Mouse (Mus musculus) small intestine, adult 2 months (tissue): Measurements from ENCODE around the gene Tnik. TPM values are rescaled to one million over a fixed set of nuclear protein-coding genes. Genes with fewer than 3 reads are reported as not detected.
A peak's percentile ranks its signal among the peaks of the same experiment; 100 is the strongest.

ENCODE experiments used
- H3K27ac ChIP-seq: fragments of 200-500 bp; 2 replicates; pipeline ENCODE4 v1.5.1; 2012; ENCODE audit warnings: low read depth, low read length, control low read depth, inconsistent platforms; ENCODE audit not compliant: insufficient read depth
- H3K27me3 ChIP-seq: fragments of 200-500 bp; 2 replicates; pipeline ENCODE4 v1.6.1; 2012; ENCODE audit warnings: mild to moderate bottlenecking, moderate library complexity, low read length, inconsistent platforms; ENCODE audit not compliant: control insufficient read depth, insufficient read depth
- H3K36me3 ChIP-seq: fragments of 200-500 bp; 2 replicates; pipeline ENCODE4 v1.6.1; 2012; ENCODE audit warnings: mild to moderate bottlenecking, low read length, control low read depth, inconsistent platforms; ENCODE audit not compliant: control insufficient read depth, insufficient read depth
- H3K4me1 ChIP-seq: fragments of 200-500 bp; 2 replicates; pipeline ENCODE4 v1.6.1; 2012; ENCODE audit warnings: low read length, inconsistent platforms, mixed read lengths; ENCODE audit not compliant: control insufficient read depth, insufficient read depth, insufficient read length
- H3K4me3 ChIP-seq: fragments of 200-500 bp; 2 replicates; pipeline ENCODE4 v1.5.1; 2012; ENCODE audit warnings: low read depth, mild to moderate bottlenecking, control low read depth, inconsistent platforms, low read length, moderate library complexity
- CTCF ChIP-seq: fragments of 200-500 bp; IDR thresholded peaks from 2 replicates; pipeline ENCODE4 v1.5.1; 2012; ENCODE audit warnings: low read depth, mild to moderate bottlenecking, control low read depth, inconsistent platforms, low read length, moderate library complexity, mixed read lengths; ENCODE audit not compliant: insufficient replicate concordance, insufficient read length; ENCODE audit errors: extremely low read depth
- POLR2A ChIP-seq: fragments of 200-500 bp; IDR thresholded peaks from 2 replicates; pipeline ENCODE4 v1.6.1; 2012; ENCODE audit warnings: low read depth, mild to moderate bottlenecking, control low read depth, inconsistent platforms, low read length, moderate library complexity
- WGBS: fragments of 180-500 bp; shearing (Covaris S2); methylation state at CpG from one replicate; pipeline ENCODE4 v1.1.7; 2018; 5-methylcytosine and 5-hydroxymethylcytosine counted together
- polyA plus RNA-seq: library from polyadenylated mRNA; depleted of rRNA; stranded (reverse); fragments of >200 nt; gene quantifications from 2 replicates; pipeline ENCODE4 v1.2.3, GENCODE M21; 2012

Gene Tnik
- polyA plus RNA-seq, 1 experiment: 10.8 TPM

- no peak for TF ChIP-seq POLR2A
- TF ChIP-seq CTCF: no peak
- Histone ChIP-seq H3K4me3 (no peak overlapping the region), H3K36me3 (peaks cover 38% of the 10 kb centered on the region), H3K27ac (peak overlapping the region; percentile 88), H3K27me3 (no peaks in the 10 kb centered on the region), H3K4me1 (peaks cover 10% of the 10 kb centered on the region)
- WGBS: 41% methylated on average over 4 of the region's 4 CpGs
These were observed 443.7 kb downstream of the Tnik start for GRCm38 (mm10) chr3:28706736-28707135.

DNA sequence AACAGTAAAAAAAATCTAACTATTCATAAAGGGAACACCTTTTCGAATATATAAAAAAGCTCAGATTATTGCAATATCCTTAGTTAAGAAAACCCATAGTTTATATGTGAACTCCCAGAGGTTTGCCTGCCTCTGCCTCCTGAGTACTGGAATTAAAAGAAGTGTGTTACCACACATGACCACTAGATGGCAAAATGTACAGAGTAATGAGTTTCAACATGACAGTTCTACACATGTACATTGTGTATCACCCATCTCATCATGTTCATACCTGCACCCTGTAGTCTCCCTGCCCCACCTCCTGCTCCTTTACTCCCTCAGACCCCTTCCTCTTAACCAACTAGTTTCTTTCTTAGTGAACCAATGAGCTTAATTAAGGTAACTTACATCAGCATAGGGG is 446.7 kb downstream of the Tnik start:
- H3K27ac ChIP-seq: no peak overlapping the region
- no peak overlapping the region for H3K4me3 ChIP-seq
- WGBS: 67% methylated on average over 1 of the region's 1 CpGs
- H3K4me1 ChIP-seq: peaks cover 7% of the 10 kb centered on the region; the same call in 1 of the 2 replicates
- TF ChIP-seq POLR2A: no peak
- TF ChIP-seq CTCF: peak; percentile 3; the same call in 1 of the 2 replicates
- H3K27me3 ChIP-seq: no peaks in the 10 kb centered on the region
- H3K36me3 ChIP-seq: peaks cover 46% of the 10 kb centered on the region

- peak overlapping the region; percentile 29 for H3K27ac ChIP-seq
- H3K4me3 ChIP-seq: no peak overlapping the region
- WGBS: 74% methylated on average over 7 of the region's 7 CpGs
- TF ChIP-seq CTCF (no peak), POLR2A (no peak)
- H3K4me1 ChIP-seq: peaks cover 6% of the 10 kb centered on the region; the same call in 1 of the 2 replicates
- H3K36me3 ChIP-seq: peaks cover 44% of the 10 kb centered on the region
- no peaks in the 10 kb centered on the region for H3K27me3 ChIP-seq
These were observed 451.1 kb downstream of the Tnik start for GRCm38 (mm10) chr3:28713913-28714698.

DNA sequence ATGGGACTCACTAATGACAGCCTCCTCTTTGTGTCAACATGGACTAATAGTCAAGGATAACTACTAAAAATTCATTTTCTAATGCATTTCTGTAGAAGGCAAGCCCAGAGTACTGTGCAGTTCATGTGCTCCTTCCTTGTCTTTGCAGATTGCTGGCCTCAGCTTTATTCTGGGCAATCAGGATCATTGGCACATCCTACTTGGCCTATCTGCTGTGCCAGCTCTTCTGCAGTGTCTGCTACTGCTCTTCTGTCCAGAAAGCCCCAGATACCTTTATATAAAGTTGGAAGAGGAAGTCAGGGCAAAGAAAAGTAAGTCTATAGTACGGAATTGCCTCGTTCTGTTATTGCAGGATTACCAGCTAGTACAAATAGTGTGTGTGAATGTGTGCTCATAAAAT is 455.5 kb downstream of the Tnik start:
- 77% methylated on average over 2 of the region's 2 CpGs for WGBS
- H3K36me3 ChIP-seq: peaks cover 34% of the 10 kb centered on the region
- no peak overlapping the region for H3K4me3 ChIP-seq
- peaks cover 6% of the 10 kb centered on the region; the same call in 1 of the 2 replicates for H3K4me1 ChIP-seq
- 0 out of 2 replicates have a peak overlapping the region, but pooled peaks have one; percentile 2 for H3K27ac ChIP-seq
- no peaks in the 10 kb centered on the region for H3K27me3 ChIP-seq
- TF ChIP-seq POLR2A (no peak), CTCF (no peak)

DNA sequence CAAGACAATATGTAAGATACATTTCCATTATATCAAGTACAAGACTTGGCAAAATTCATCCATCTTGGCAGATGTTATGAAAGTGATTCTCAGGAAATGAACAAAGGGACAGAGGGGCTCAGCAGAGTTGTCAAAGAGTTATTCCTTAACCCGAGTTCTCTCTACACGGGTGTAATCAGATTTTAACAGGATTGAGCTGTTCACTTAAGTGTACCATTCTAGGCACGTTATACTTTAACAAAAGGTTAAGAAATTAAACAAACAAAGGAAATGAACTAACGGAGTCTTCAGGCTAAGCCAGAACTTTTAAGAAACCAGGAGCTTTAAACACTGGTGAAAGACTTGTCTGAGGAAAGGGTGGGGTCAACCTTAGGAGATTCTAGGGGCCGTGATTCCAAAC is 458.2 kb downstream of the Tnik start:
- TF ChIP-seq CTCF: no peak
- 39% methylated on average over 5 of the region's 5 CpGs for WGBS
- Histone ChIP-seq H3K4me1 (peaks cover 8% of the 10 kb centered on the region; the same call in 1 of the 2 replicates), H3K27ac (peak overlapping the region; percentile 92), H3K27me3 (no peaks in the 10 kb centered on the region), H3K4me3 (no peak overlapping the region), H3K36me3 (peaks cover 32% of the 10 kb centered on the region)

DNA sequence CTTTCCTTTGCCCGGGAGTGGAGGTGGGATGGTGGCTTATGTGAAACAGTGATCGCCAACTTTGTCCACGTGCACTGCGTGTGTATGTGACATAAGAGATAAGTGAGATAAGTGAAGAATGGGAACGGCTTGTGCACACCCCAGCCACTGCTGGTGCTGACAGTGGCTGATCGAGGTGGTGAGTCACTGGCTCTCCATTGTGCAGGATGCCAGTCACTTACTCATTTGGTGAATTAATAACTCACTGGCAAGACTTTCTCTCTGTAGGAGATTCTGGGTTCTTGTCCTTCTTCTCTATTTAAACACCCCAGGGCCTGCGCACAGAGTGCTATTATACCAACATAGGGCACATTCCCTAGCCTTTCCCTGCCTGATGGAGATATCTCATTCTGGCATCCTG is 458.8 kb downstream of the Tnik start:
- 26% methylated on average over 7 of the region's 7 CpGs for WGBS
- Histone ChIP-seq H3K27ac (peak overlapping the region; percentile 92), H3K36me3 (peaks cover 36% of the 10 kb centered on the region), H3K4me1 (peaks cover 8% of the 10 kb centered on the region; the same call in 1 of the 2 replicates), H3K27me3 (no peaks in the 10 kb centered on the region), H3K4me3 (no peak overlapping the region)
- no peak for TF ChIP-seq POLR2A
- no peak for TF ChIP-seq CTCF

GRCm38 (mm10) chr3:28722531-28722930 is 459.5 kb downstream of the Tnik start:
- peaks cover 6% of the 10 kb centered on the region; the same call in 1 of the 2 replicates for H3K4me1 ChIP-seq
- no peak for TF ChIP-seq CTCF
- TF ChIP-seq POLR2A: no peak
- no peak overlapping the region for H3K4me3 ChIP-seq
- H3K27me3 ChIP-seq: no peaks in the 10 kb centered on the region
- peaks cover 36% of the 10 kb centered on the region for H3K36me3 ChIP-seq
- H3K27ac ChIP-seq: no peak overlapping the region
